Mouse (Mus musculus) embryonic facial prominence, embryonic 10.5 days (tissue): ENCODE measurements at regions not wholly inside any gene's neighbourhood (a gene's known extent, or its start where the extent isn't known, plus 50 kb on each side); places are given as distances from the start of the nearest gene placed in this dataset.

Experiments
- DNase-seq: peaks from one replicate; pipeline ENCODE4 v3.0.0-alpha.2; 2017; ENCODE audit warnings: low spot score
- H3K27ac ChIP-seq: fragments of 300-500 bp; sonication (generic); replicated peaks from 2 replicates; pipeline ENCODE4 v1.5.1; 2016; ENCODE audit warnings: mild to moderate bottlenecking
- H3K27me3 ChIP-seq: fragments of 300-500 bp; sonication (generic); replicated peaks from 2 replicates; pipeline ENCODE4 v1.6.1; 2016; ENCODE audit warnings: low read depth, mild to moderate bottlenecking; ENCODE audit not compliant: poor library complexity, severe bottlenecking
- H3K36me3 ChIP-seq: fragments of 300-500 bp; sonication (generic); replicated peaks from 2 replicates; pipeline ENCODE4 v1.6.1; 2016; ENCODE audit warnings: mild to moderate bottlenecking, moderate library complexity
- H3K4me1 ChIP-seq: fragments of 300-500 bp; sonication (generic); 2 replicates; pipeline ENCODE4 v1.6.1; 2016
- H3K4me3 ChIP-seq: fragments of 300-500 bp; sonication (generic); 2 replicates; pipeline ENCODE4 v1.5.1; 2016; ENCODE audit warnings: mild to moderate bottlenecking, moderate library complexity
- H3K9me3 ChIP-seq: fragments of 300-500 bp; sonication (generic); 2 replicates; pipeline ENCODE4 v1.6.1; 2016; ENCODE audit warnings: mild to moderate bottlenecking
- WGBS: fragments of 180-500 bp; shearing (Covaris S2); methylation state at CpG from one replicate; pipeline ENCODE4 v1.1.7; 2016; 5-methylcytosine and 5-hydroxymethylcytosine counted together

GRCm38 (mm10) chr12:27283964-27284363 is 58.4 kb downstream of the Sox11 start:
- Histone ChIP-seq H3K4me1 (peaks cover 26% of the 10 kb centered on the region), H3K27me3 (no peaks in the 10 kb centered on the region), H3K36me3 (no peaks in the 10 kb centered on the region), H3K4me3 (no peak overlapping the region), H3K9me3 (no peaks in the 10 kb centered on the region), H3K27ac (no peak overlapping the region)
- WGBS = 72% methylated on average over 6 of the region's 6 CpGs
- DNase-seq = no peak

- H3K27me3 ChIP-seq = no peaks in the 10 kb centered on the region
- H3K4me1 ChIP-seq = peaks cover 5% of the 10 kb centered on the region; the same call in 1 of the 2 replicates
- H3K36me3 ChIP-seq = no peaks in the 10 kb centered on the region
- no peak overlapping the region for H3K4me3 ChIP-seq
- DNase-seq = no peak
- no peak overlapping the region; the same call in 1 of the 2 replicates for H3K27ac ChIP-seq
- H3K9me3 ChIP-seq = no peaks in the 10 kb centered on the region
These were observed 80.4 kb downstream of the Sox11 start for GRCm38 (mm10) chr12:27261965-27262364.

GRCm38 (mm10) chr12:27254125-27254524 is 88.2 kb downstream of the Sox11 start:
- H3K36me3 ChIP-seq = no peaks in the 10 kb centered on the region
- peak overlapping the region; percentile 30; the same call in 1 of the 2 replicates for H3K27ac ChIP-seq
- no peaks in the 10 kb centered on the region for H3K9me3 ChIP-seq
- no peak for DNase-seq
- H3K4me3 ChIP-seq = no peak overlapping the region
- WGBS = 51% methylated on average over 3 of the region's 3 CpGs
- peaks cover 17% of the 10 kb centered on the region for H3K4me1 ChIP-seq
- no peaks in the 10 kb centered on the region for H3K27me3 ChIP-seq

- H3K36me3 ChIP-seq = no peaks in the 10 kb centered on the region
- no peaks in the 10 kb centered on the region for H3K9me3 ChIP-seq
- DNase-seq = no peak
- 76% methylated on average over 5 of the region's 5 CpGs for WGBS
- H3K4me3 ChIP-seq = no peak overlapping the region
- no peak overlapping the region for H3K27ac ChIP-seq
- H3K4me1 ChIP-seq = peaks cover 35% of the 10 kb centered on the region
- no peaks in the 10 kb centered on the region for H3K27me3 ChIP-seq
These were observed 90.9 kb downstream of the Sox11 start for GRCm38 (mm10) chr12:27251521-27251920.

GRCm38 (mm10) chr12:27248545-27248855 is 93.9 kb downstream of the Sox11 start:
- H3K27me3 ChIP-seq = no peaks in the 10 kb centered on the region
- DNase-seq = peak; percentile 31
- peaks cover 18% of the 10 kb centered on the region for H3K4me1 ChIP-seq
- H3K27ac ChIP-seq = 0 out of 2 replicates have a peak overlapping the region, but pooled peaks have one; percentile 5
- no peak overlapping the region for H3K4me3 ChIP-seq
- no peaks in the 10 kb centered on the region for H3K36me3 ChIP-seq
- H3K9me3 ChIP-seq = no peaks in the 10 kb centered on the region
- WGBS = 75% methylated on average over 3 of the region's 3 CpGs

GRCm38 (mm10) chr12:27247756-27248544 is 94.4 kb downstream of the Sox11 start:
- 66% methylated on average over 10 of the region's 10 CpGs for WGBS
- Histone ChIP-seq H3K4me3 (no peak overlapping the region), H3K4me1 (peaks cover 18% of the 10 kb centered on the region), H3K9me3 (no peaks in the 10 kb centered on the region), H3K36me3 (no peaks in the 10 kb centered on the region), H3K27ac (0 out of 2 replicates have a peak overlapping the region, but pooled peaks have one; percentile 16), H3K27me3 (no peaks in the 10 kb centered on the region)
- DNase-seq = peak; percentile 18

- DNase-seq = peak; percentile 20
- Histone ChIP-seq H3K27ac (no peak overlapping the region), H3K27me3 (no peaks in the 10 kb centered on the region), H3K4me3 (no peak overlapping the region), H3K9me3 (no peaks in the 10 kb centered on the region), H3K36me3 (no peaks in the 10 kb centered on the region), H3K4me1 (no peaks in the 10 kb centered on the region)
- WGBS = 57% methylated on average over 1 of the region's 1 CpGs
These were observed 106.6 kb downstream of the Sox11 start for GRCm38 (mm10) chr12:27235748-27236147.

GRCm38 (mm10) chr12:27221541-27221940 is 120.8 kb downstream of the Sox11 start:
- 87% methylated on average over 3 of the region's 3 CpGs for WGBS
- Histone ChIP-seq H3K9me3 (0 out of 2 replicates have a peak, but pooled peaks cover 4% of the 10 kb centered on the region), H3K4me3 (no peak overlapping the region), H3K27me3 (no peaks in the 10 kb centered on the region), H3K27ac (no peak overlapping the region), H3K36me3 (no peaks in the 10 kb centered on the region), H3K4me1 (no peaks in the 10 kb centered on the region)
- no peak for DNase-seq

GRCm38 (mm10) chr12:27201191-27201590 is 141.2 kb downstream of the Sox11 start:
- Histone ChIP-seq H3K9me3 (no peaks in the 10 kb centered on the region), H3K4me3 (no peak overlapping the region), H3K4me1 (peaks cover 14% of the 10 kb centered on the region), H3K27me3 (no peaks in the 10 kb centered on the region), H3K36me3 (no peaks in the 10 kb centered on the region), H3K27ac (0 out of 2 replicates have a peak overlapping the region, but pooled peaks have one; percentile 46)
- WGBS = 44% methylated on average over 7 of the region's 7 CpGs
- peak; percentile 43 for DNase-seq

- Histone ChIP-seq H3K27ac (no peak overlapping the region), H3K27me3 (no peaks in the 10 kb centered on the region), H3K36me3 (no peaks in the 10 kb centered on the region), H3K9me3 (no peaks in the 10 kb centered on the region), H3K4me3 (no peak overlapping the region), H3K4me1 (peaks cover 8% of the 10 kb centered on the region)
- no peak for DNase-seq
These were observed 148.4 kb downstream of the Sox11 start for GRCm38 (mm10) chr12:27194001-27194400.

GRCm38 (mm10) chr12:27191916-27192315 is 150.5 kb downstream of the Sox11 start:
- 88% methylated on average over 6 of the region's 6 CpGs for WGBS
- DNase-seq = no peak

GRCm38 (mm10) chr12:27187480-27187879 is 154.9 kb downstream of the Sox11 start:
- H3K27ac ChIP-seq = peak overlapping the region; percentile 75
- peak; percentile 59 for DNase-seq

More at GRCm38 (mm10) chr12:27191916-27192315, 150.5 kb downstream of the Sox11 start:
- no peaks in the 10 kb centered on the region for H3K27me3 ChIP-seq
- H3K27ac ChIP-seq = no peak overlapping the region
- no peak overlapping the region for H3K4me3 ChIP-seq
- no peaks in the 10 kb centered on the region for H3K36me3 ChIP-seq
- peaks cover 24% of the 10 kb centered on the region for H3K4me1 ChIP-seq
- H3K9me3 ChIP-seq = no peaks in the 10 kb centered on the region

More at GRCm38 (mm10) chr12:27187480-27187879, 154.9 kb downstream of the Sox11 start:
- Histone ChIP-seq H3K4me1 (peaks cover 51% of the 10 kb centered on the region), H3K27me3 (no peaks in the 10 kb centered on the region), H3K4me3 (no peak overlapping the region), H3K36me3 (no peaks in the 10 kb centered on the region), H3K9me3 (no peaks in the 10 kb centered on the region)
- 33% methylated on average over 3 of the region's 3 CpGs for WGBS
